Mouse (Mus musculus) left cerebral cortex, adult 18-20 months (tissue): ENCODE results near the gene Sergef. TPM values are rescaled to one million over a fixed set of nuclear protein-coding genes. Genes with fewer than 3 reads are reported as not detected.

Experiments
- DNase-seq, 2 experiments: peaks; one replicate each; pipeline ENCODE4 v3.0.0; 2021 to 2022; ENCODE audit warnings: low spot score in 2 of 2, mixed read lengths in 1 of 2
- total RNA-seq, 2 experiments: library from RNA; stranded (reverse); gene quantifications; 2 replicates each; pipeline ENCODE4 v1.2.3; 2021

Sergef gene
- total RNA-seq, 2 experiments from 2014 or later, result 73.6 to 85.6 TPM

DNA sequence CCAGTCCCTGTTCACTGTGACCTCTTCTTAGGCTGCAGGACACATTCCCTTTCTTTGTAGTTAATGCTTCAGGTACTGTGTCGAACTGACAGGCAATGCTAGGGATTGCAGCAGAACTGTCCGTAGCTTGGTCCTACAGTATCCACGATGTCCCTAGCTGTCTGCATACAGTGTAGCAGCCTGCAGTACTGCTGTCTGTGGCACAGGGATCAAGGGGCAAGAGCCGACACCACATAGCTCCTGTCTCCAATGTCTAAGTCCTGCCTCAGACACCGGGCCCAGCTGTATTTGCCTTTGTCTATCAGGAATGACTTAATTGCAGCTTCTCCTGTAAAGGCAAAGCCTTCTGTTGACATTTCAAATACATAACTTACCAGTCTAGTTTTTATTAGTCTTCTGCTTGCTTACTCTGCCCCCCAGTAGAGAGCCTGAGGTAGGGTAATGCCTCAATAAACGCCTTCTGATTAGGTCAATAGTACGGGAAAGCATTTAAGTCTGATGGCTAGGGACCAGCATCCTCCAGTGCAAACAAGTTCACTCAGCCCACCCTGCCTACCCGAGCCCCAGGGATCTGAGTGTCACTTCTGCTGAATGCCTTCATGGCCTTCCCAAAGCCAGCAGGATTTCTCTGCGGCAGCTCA is 179.9 kb downstream of the Sergef start:
- DNase-seq, result no peak

DNA sequence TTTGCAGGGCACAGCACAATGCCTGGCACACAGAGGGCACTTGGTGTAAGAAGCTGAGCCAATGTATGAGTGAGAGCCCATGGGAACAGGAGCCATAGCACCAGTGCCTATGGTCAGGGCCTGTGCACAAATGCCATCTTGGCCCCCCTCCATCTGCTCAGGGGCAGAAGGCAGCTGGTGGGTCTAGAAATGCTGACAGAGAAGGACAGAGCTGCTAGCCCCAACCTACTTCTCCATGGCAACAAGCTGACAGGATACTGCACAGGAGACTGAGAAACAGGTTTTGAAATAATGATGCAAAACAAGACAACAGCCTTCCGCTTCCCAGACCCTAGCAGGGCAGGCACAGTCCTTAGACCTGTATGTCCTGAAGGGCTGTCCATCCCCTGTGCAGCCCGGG is 180.4 kb downstream of the Sergef start:
- DNase-seq, result no peak

DNA sequence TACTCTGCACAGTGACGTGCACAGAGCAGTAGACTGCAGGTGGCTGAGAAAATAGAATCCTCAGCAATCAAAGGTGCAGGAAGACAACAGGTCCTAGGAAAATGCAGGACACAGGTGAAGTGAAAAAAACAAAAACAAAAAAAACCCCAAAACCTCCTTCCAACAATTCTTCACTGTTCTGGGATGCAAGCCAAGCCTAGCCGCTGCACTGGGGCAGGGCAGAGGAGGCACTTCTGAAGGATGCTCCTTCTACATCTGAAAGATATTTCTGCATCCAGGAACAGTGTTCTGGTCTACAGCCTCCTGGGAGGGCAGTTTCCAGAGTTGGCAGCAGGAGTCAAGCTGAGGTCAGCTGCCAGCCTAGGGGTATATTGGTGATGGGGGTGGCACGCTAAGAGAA is 181.7 kb downstream of the Sergef start:
- no peak for DNase-seq

DNA sequence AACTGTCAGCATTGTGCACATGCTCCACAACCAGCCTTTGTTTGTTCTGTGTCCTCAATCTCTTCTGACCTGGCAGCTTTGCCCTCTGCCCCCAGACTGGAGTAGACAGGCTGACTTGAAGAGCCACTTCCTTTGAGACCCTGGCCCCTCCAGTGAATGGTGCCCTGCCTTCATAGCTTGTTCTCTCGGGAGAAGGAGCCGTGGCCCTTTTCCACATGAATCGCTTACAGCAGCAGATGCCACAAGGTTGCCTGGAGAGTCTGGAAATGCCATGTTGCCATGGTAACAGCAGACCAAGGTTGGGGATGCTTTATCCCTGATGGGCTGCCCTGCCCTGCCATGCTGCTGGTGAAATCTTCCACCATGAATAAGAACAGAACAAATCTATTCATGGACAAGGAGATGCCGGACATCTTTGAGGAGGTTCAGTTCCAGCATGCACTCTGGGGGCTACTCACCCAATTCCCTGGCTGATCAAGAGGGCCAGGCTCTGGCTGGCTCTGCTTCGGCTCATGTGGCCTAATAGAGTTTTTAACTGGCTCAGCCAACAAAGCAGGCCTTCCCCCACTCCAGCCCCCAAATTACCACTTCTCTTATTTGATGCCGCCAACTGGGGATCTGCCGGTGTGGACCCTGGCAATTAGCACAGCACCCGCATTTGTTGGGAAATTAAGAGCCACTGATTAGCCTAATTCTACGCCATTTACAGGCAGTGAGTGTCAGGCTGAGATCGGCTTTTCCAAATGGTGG is 185.5 kb downstream of the Sergef start:
- DNase-seq, result no peak

- DNase-seq, result no peak
These were observed 190.5 kb downstream of the Sergef start for GRCm38 (mm10) chr7:46448922-46449645.

DNA sequence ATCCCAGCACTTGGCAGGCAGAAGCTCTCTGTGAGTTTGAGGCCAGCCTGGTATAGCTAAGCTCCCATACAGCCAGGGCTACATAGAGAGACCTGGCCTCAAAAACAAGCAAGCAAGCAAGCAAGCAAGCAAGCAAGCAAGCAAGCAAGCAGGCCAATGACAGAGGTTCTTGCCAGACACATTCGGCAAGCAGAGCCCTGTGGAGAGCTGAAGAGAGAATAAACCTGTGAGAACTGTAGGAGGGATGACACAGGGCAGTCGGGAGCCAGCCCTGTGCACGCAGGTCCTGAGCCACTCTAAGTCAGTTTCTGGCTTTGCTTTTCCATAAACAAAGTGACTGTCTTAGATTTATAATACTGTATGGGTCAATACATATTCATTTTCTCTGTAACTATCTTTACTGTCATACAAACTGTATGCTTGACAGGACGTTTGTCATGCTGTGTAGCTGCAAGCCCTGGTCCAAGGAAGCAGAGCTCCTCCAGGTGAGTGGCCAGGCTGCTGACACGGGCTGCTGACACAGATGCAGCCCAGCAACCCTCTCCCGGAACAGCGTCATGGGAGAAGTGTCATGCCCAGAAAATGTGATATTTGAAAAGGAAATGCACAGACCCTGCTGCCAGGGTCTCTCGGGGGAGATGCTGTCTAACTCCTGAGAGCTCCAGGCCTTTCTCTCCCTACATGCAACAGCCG is 192.0 kb downstream of the Sergef start:
- DNase-seq, result no peak

GRCm38 (mm10) chr7:46445896-46446295 is 193.7 kb downstream of the Sergef start:
- DNase-seq, result no peak

DNA sequence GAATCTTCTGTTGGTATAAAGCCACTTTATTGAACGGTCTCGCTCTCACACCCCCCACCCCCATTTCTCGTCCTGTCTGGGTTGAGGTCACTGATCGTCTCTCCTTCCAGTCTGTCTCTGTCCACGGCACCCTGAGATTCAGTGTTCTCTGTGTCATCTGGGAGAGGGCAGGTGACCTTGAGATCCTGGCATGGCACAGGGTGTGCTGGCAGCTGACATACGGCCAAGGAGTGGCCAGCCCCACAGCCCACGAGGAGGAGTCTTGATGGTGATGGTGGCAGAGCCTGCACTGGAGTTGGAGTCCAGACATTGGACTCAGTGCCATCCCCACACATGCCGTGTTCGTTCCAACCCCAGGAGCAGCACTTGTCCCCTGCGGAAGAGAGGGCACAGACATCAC is 196.4 kb downstream of the Sergef start:
- DNase-seq, result no peak

GRCm38 (mm10) chr7:46438537-46439141 is 201.0 kb downstream of the Sergef start:
- no peak for DNase-seq

DNA sequence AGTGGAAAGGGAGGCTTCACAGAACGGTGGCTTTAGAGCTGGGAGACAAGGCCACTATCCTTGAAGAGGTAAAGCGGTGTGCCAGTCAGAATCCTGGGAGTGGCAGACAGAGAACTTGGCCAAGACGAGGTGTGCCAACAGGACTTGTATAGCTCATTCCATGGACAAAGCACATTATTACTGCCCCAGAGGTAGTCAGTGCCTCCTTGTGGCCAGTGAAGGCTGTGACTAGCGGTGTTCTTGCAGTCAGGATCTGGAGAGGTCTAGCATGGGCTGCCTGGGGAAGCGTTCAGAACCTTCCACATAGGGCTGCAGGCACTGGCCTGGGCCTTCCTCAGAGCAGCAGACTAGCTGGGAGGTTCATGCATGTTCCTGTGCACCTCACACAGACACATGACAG is 203.8 kb downstream of the Sergef start:
- no peak for DNase-seq

- no peak for DNase-seq
These were observed 205.7 kb downstream of the Sergef start for GRCm38 (mm10) chr7:46433874-46434273.

DNA sequence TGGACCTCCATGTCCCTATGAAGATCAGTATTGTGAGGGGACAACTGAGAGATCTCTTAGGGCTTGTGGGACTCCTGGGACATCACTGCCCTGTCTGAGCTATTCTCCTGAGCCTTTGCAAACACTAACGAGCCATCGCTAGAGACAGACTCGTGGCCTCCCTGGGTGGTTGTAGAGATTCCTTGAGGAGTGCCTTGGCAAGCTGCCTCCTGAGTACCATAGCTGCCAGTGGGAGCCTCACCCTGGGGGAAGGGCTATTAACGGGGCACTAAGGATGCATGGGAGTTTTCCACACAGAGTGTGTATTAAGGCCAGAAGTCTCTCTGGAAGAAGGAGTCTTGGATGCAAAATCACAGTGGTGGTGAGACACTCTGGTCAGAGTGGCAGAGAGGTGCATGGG is 214.6 kb downstream of the Sergef start:
- DNase-seq, result no peak

GRCm38 (mm10) chr7:46423951-46424350 is 215.7 kb downstream of the Sergef start:
- DNase-seq, result no peak

- peak; percentile 82 to 88 for DNase-seq
These were observed 216.7 kb downstream of the Sergef start for GRCm38 (mm10) chr7:46422764-46423412.

- no peak for DNase-seq
These were observed 217.4 kb downstream of the Sergef start for GRCm38 (mm10) chr7:46422052-46422763.

GRCm38 (mm10) chr7:46421535-46421934 is 218.1 kb downstream of the Sergef start:
- peak in 1 of 2 experiments; percentile 69 for DNase-seq

GRCm38 (mm10) chr7:46418102-46418622 is 221.4 kb downstream of the Sergef start:
- DNase-seq, result no peak

GRCm38 (mm10) chr7:46417467-46417866 is 222.1 kb downstream of the Sergef start:
- no peak for DNase-seq

DNA sequence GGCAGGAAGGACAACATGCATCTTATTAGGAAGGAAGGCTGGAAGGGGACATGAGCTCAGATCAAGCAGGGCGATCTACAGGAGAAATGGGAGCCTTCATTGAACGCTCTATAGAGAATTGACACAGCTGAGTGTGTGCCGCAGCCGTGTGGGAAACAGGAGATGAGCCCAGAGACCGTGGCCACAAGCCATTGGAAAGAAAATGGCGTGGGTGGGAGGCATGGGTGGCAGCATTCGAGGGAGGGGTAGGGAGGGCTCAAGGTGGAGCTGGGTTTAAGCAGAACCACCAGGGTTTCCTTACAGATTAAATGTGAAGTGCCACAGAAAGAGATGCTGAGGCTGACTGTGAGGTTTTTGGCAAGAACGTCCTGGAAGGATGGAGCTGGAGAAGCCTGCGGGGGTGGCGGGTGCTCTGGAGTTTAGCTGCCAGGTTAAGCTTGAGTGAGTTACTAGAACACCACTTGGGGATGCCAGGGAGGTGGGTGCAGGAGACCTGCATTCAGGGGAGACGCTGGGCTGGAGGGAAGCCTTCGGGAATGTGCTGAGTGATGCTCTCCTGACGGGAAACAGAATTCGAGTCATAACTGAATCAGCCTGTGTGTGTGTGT is 223.7 kb downstream of the Sergef start:
- DNase-seq, result peak; percentile 42 to 60
